Mouse (Mus musculus) heart, embryonic 16.5 days (tissue): ENCODE results near the gene Phlpp2. TPM values are rescaled to one million over a fixed set of nuclear protein-coding genes. Genes with fewer than 3 reads are reported as not detected.

ENCODE experiments used
- ATAC-seq: fragments of 200-750 bp; cut with Nextera tagmentation; replicated peaks from 2 replicates; pipeline ENCODE4 v1.8.0; 2017; ENCODE audit warnings: moderate number of reproducible peaks; ENCODE audit not compliant: insufficient read depth, low FRiP score; ENCODE audit errors: extremely low read depth
- H3K27ac ChIP-seq: fragments of 300-500 bp; sonication (generic); 2 replicates; pipeline ENCODE4 v1.5.1; 2014; ENCODE audit warnings: mild to moderate bottlenecking, low read length, control low read depth, moderate library complexity
- H3K27me3 ChIP-seq: fragments of 300-500 bp; sonication (generic); 2 replicates; pipeline ENCODE4 v1.6.1; 2014; ENCODE audit warnings: low read length, mixed read lengths; ENCODE audit not compliant: control insufficient read depth, insufficient read depth
- H3K36me3 ChIP-seq: fragments of 300-500 bp; sonication (generic); 2 replicates; pipeline ENCODE4 v1.6.1; 2014; ENCODE audit not compliant: control insufficient read depth, insufficient read depth
- H3K4me1 ChIP-seq: fragments of 300-500 bp; sonication (generic); 2 replicates; pipeline ENCODE4 v1.6.1; 2014; ENCODE audit warnings: low read length, mixed read lengths; ENCODE audit not compliant: control insufficient read depth, insufficient read depth
- H3K4me2 ChIP-seq: fragments of 300-500 bp; sonication (generic); 2 replicates; pipeline ENCODE4 v1.6.1; 2014; ENCODE audit warnings: low read depth, mild to moderate bottlenecking, control low read depth, low read length
- H3K4me3 ChIP-seq: fragments of 300-500 bp; sonication (generic); 2 replicates; pipeline ENCODE4 v1.5.1; 2014; ENCODE audit warnings: mild to moderate bottlenecking, control low read depth, low read length
- H3K9ac ChIP-seq: fragments of 300-500 bp; sonication (generic); 2 replicates; pipeline ENCODE4 v1.6.1; 2014; ENCODE audit warnings: low read length, control low read depth
- H3K9me3 ChIP-seq: fragments of 300-500 bp; sonication (generic); replicated peaks from 2 replicates; pipeline ENCODE4 v1.6.1; 2016; ENCODE audit warnings: low read length; ENCODE audit not compliant: control insufficient read depth
- WGBS: fragments of 180-500 bp; shearing (Covaris S2); extraction: QIAGEN DNeasy Blood & Tissue Kit; methylation state at CpG from one replicate; pipeline ENCODE4 v1.1.7; 2014; 5-methylcytosine and 5-hydroxymethylcytosine counted together
- polyA plus RNA-seq: library from polyadenylated mRNA; unstranded; fragments of >200 nt; fragmentation: Nextera tagmentation; extraction: Ambion mirVana; gene quantifications from 2 replicates; pipeline ENCODE4 v1.2.1, GENCODE M21; 2015

Phlpp2 gene
- polyA plus RNA-seq, 1 experiment from 2014 or later = 1.3 TPM

DNA sequence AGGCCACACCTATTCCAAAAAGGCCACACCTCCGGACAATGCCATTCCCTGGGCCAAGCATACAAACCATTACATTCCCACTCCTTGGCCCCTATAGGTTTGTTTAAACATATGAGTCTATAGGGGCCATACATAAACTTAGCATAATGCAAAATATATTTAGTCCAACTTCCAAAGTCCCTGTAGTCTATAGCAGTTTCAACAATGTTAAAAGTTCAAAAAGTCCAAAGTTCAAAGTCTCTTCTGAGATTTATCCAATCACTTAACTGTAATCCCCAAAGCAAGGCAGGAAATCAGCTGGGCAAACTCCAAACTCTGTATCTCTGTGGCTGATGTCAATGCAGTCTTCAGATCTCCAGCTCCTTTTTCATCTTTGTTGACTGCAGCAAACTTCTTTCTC lies 20.9 kb downstream of the Phlpp2 start:
- H3K27ac ChIP-seq = no peak overlapping the region
- H3K36me3 ChIP-seq = peaks cover 5% of the 10 kb centered on the region; the same call in 1 of the 2 replicates
- H3K27me3 ChIP-seq = no peaks in the 10 kb centered on the region
- no peak for ATAC-seq
- H3K4me3 ChIP-seq = no peak overlapping the region
- H3K9ac ChIP-seq = no peak overlapping the region
- WGBS = 97% methylated on average over 1 of the region's 1 CpGs
- no peaks in the 10 kb centered on the region for H3K4me1 ChIP-seq
- H3K9me3 ChIP-seq = no peaks in the 10 kb centered on the region; the same call in 1 of the 2 replicates
- H3K4me2 ChIP-seq = no peak overlapping the region

GRCm38 (mm10) chr8:109890794-109891585 lies 22.6 kb downstream of the Phlpp2 start:
- 91% methylated on average over 3 of the region's 3 CpGs for WGBS
- Histone ChIP-seq H3K27me3 (no peaks in the 10 kb centered on the region), H3K9ac (no peak overlapping the region)

GRCm38 (mm10) chr8:109894636-109895035 lies 26.3 kb downstream of the Phlpp2 start:
- Histone ChIP-seq H3K9ac (no peak overlapping the region), H3K4me2 (no peak overlapping the region), H3K27me3 (no peaks in the 10 kb centered on the region), H3K27ac (no peak overlapping the region), H3K4me3 (no peak overlapping the region), H3K9me3 (no peaks in the 10 kb centered on the region; the same call in 1 of the 2 replicates), H3K36me3 (peaks cover 2% of the 10 kb centered on the region; the same call in 1 of the 2 replicates), H3K4me1 (no peaks in the 10 kb centered on the region)
- no peak for ATAC-seq
- WGBS = 100% methylated on average over 1 of the region's 1 CpGs

More at GRCm38 (mm10) chr8:109890794-109891585, 22.6 kb downstream of the Phlpp2 start:
- ATAC-seq = no peak
- Histone ChIP-seq H3K9me3 (no peaks in the 10 kb centered on the region; the same call in 1 of the 2 replicates), H3K4me2 (no peak overlapping the region), H3K4me3 (no peak overlapping the region), H3K27ac (no peak overlapping the region), H3K36me3 (peaks cover 5% of the 10 kb centered on the region; the same call in 1 of the 2 replicates), H3K4me1 (no peaks in the 10 kb centered on the region)

- Histone ChIP-seq H3K4me2 (no peak overlapping the region), H3K27ac (no peak overlapping the region), H3K4me3 (no peak overlapping the region), H3K27me3 (no peaks in the 10 kb centered on the region), H3K9ac (no peak overlapping the region), H3K9me3 (no peaks in the 10 kb centered on the region; the same call in 1 of the 2 replicates), H3K4me1 (no peaks in the 10 kb centered on the region), H3K36me3 (0 out of 2 replicates have a peak, but pooled peaks cover 2% of the 10 kb centered on the region)
- WGBS = 84% methylated on average over 12 of the region's 12 CpGs
- ATAC-seq = no peak
Observed at GRCm38 (mm10) chr8:109895355-109895754, 27.0 kb downstream of the Phlpp2 start.

DNA sequence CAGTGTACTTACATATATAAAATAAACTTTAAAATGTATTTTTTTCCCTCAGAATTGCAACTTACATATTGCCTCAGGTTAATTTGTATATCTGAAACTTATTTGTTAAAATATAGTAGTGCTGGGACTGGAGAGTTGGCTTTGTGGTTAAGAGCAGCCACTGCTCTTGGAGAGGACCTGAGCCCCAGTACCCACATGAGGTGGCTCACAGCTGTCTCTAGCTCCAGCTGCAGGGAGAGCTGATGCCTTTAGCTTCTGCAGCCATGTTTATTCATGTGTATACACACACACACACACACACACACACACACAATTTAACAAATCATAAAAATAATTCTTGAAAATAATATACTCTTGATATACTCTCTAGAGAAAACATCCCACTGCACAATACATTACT lies 34.0 kb downstream of the Phlpp2 start:
- Histone ChIP-seq H3K36me3 (no peaks in the 10 kb centered on the region), H3K27ac (no peak overlapping the region), H3K27me3 (no peaks in the 10 kb centered on the region), H3K9ac (no peak overlapping the region), H3K9me3 (no peaks in the 10 kb centered on the region), H3K4me1 (no peaks in the 10 kb centered on the region), H3K4me3 (no peak overlapping the region), H3K4me2 (no peak overlapping the region)
- ATAC-seq = no peak

DNA sequence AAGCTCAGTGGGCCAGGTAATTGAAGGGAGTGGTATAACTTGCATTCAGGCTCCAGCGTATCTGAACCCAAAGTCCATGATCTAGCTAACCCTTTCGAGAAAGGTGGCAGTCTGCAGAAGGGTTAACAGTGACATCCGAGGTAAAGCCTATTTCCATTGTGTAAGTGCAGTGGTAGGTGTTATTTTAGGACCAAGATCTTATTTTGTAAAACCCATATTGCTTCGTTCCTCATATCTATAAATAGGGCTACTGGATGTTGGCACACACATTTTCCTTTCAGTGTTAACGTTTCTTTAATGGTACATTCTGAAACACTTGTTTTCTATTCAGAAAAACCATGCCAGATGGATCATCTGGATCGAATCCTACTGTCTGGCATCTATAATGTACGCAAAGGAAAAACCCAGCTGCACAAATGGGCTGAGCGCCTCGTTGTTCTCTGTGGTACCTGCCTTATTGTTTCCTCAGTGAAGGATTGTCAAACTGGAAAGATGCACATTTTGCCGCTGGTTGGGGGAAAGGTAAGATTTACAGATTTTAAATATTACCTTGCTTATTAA lies 35.6 kb downstream of the Phlpp2 start:
- H3K4me1 ChIP-seq = no peaks in the 10 kb centered on the region
- no peak overlapping the region for H3K4me3 ChIP-seq
- H3K4me2 ChIP-seq = no peak overlapping the region
- peaks cover 2% of the 10 kb centered on the region for H3K36me3 ChIP-seq
- H3K27me3 ChIP-seq = no peaks in the 10 kb centered on the region
- H3K9me3 ChIP-seq = no peaks in the 10 kb centered on the region
- WGBS = 68% methylated on average over 10 of the region's 10 CpGs
- no peak for ATAC-seq
- no peak overlapping the region for H3K27ac ChIP-seq
- no peak overlapping the region for H3K9ac ChIP-seq

DNA sequence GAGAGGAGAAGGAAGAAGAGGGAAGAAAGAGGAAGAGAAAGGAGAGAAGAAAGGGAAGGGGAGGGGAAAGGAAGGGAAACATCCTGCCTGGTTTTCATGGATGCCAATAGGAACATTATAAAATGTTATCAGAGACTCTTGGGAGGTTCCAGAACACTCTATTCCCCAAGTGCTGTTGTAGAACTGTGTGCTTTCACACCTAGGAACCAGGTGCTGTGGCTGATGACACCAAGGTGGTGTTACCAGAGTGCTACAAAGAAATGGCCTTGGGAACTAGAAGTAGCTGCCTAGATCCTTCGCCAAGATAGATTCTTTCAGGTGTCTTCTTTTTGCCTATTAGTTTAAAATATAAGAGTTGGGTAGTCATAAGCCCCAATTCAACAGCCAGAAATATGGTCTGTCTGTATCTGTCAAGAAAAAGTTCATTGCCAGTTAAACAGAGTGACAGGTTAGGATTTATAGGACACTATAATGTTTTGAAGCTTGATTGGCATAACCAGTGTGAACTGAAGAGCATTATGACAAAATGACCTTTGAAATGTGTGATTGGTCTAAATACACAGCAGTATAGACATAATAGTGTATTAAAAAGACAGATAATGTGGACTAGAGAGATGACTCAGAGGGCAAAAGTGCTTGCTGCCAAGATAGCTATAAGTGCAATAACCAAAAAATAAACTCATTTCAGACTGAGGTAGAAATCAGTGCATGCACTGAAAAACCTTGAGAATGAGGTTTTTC lies 36.8 kb downstream of the Phlpp2 start:
- no peak overlapping the region for H3K9ac ChIP-seq
- no peaks in the 10 kb centered on the region for H3K4me1 ChIP-seq
- no peaks in the 10 kb centered on the region for H3K9me3 ChIP-seq
- H3K4me3 ChIP-seq = no peak overlapping the region
- WGBS = 89% methylated on average over 1 of the region's 1 CpGs
- H3K27me3 ChIP-seq = no peaks in the 10 kb centered on the region
- no peak overlapping the region for H3K27ac ChIP-seq
- peaks cover 11% of the 10 kb centered on the region for H3K36me3 ChIP-seq
- no peak for ATAC-seq
- H3K4me2 ChIP-seq = no peak overlapping the region

DNA sequence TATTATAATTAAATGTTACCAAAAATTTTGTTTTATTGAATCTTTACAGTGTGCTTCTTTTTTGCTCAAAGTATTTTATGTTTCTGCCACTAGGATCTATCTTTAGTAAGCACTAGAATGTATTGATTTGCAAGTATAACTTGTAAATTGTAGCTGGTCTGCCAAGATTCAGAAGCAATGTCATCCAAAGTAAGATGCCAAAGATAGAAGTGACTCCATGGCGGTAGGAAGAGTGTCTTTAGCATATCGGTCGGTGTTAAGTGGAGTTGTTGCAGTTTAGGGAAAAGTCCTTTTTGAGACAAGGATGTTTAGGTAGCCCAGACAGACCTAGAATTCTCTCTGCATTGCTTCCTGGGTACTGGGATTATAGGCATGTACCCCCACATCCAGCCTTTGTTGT lies 38.6 kb downstream of the Phlpp2 start:
- Histone ChIP-seq H3K27me3 (no peaks in the 10 kb centered on the region), H3K4me3 (no peak overlapping the region), H3K4me1 (no peaks in the 10 kb centered on the region), H3K27ac (no peak overlapping the region), H3K4me2 (no peak overlapping the region), H3K36me3 (peaks cover 16% of the 10 kb centered on the region), H3K9me3 (no peaks in the 10 kb centered on the region), H3K9ac (no peak overlapping the region)
- 91% methylated on average over 3 of the region's 3 CpGs for WGBS
- no peak for ATAC-seq

- no peak for ATAC-seq
- H3K4me3 ChIP-seq = no peak overlapping the region
- peaks cover 19% of the 10 kb centered on the region for H3K36me3 ChIP-seq
- H3K27ac ChIP-seq = no peak overlapping the region
- no peak overlapping the region for H3K4me2 ChIP-seq
- H3K27me3 ChIP-seq = no peaks in the 10 kb centered on the region
- H3K9me3 ChIP-seq = no peaks in the 10 kb centered on the region
- no peaks in the 10 kb centered on the region for H3K4me1 ChIP-seq
- H3K9ac ChIP-seq = no peak overlapping the region
- WGBS = 84% methylated on average over 4 of the region's 4 CpGs
Observed at GRCm38 (mm10) chr8:109907376-109907775, 39.0 kb downstream of the Phlpp2 start.
